Mouse (Mus musculus) liver, embryonic 16.5 days (tissue): ENCODE results near the gene Apbb2. TPM values are rescaled to one million over a fixed set of nuclear protein-coding genes. Genes with fewer than 3 reads are reported as not detected.
A peak's percentile ranks its signal among the peaks of the same experiment; 100 is the strongest.

Experiments used
- ATAC-seq: fragments of 200-750 bp; cut with Nextera tagmentation; 2 replicates; pipeline ENCODE4 v1.8.0; 2017; ENCODE audit warnings: low read depth, mild to moderate bottlenecking, moderate number of reproducible peaks, moderate library complexity
- H3K27ac ChIP-seq: fragments of 300-500 bp; sonication (generic); 2 replicates; pipeline ENCODE4 v1.5.1; 2014; ENCODE audit warnings: mild to moderate bottlenecking, low read length
- H3K27me3 ChIP-seq: fragments of 300-500 bp; sonication (generic); 2 replicates; pipeline ENCODE4 v1.6.1; 2014; ENCODE audit warnings: low read depth, low read length, mixed read lengths; ENCODE audit not compliant: control insufficient read depth, insufficient read depth
- H3K36me3 ChIP-seq: fragments of 300-500 bp; sonication (generic); 2 replicates; pipeline ENCODE4 v1.6.1; 2014; ENCODE audit warnings: mild to moderate bottlenecking; ENCODE audit not compliant: control insufficient read depth, insufficient read depth
- H3K4me1 ChIP-seq: fragments of 300-500 bp; sonication (generic); 2 replicates; pipeline ENCODE4 v1.6.1; 2014; ENCODE audit warnings: low read depth, low read length, mixed read lengths; ENCODE audit not compliant: control insufficient read depth
- H3K4me2 ChIP-seq: fragments of 300-500 bp; sonication (generic); 2 replicates; pipeline ENCODE4 v1.6.1; 2014; ENCODE audit warnings: low read depth, low read length, mixed read lengths
- H3K4me3 ChIP-seq: fragments of 300-500 bp; sonication (generic); 2 replicates; pipeline ENCODE4 v1.5.1; 2014; ENCODE audit warnings: low read depth, mild to moderate bottlenecking, low read length
- H3K9ac ChIP-seq: fragments of 300-500 bp; sonication (generic); 2 replicates; pipeline ENCODE4 v1.6.1; 2014; ENCODE audit warnings: low read depth, low read length
- H3K9me3 ChIP-seq: fragments of 300-500 bp; sonication (generic); replicated peaks from 2 replicates; pipeline ENCODE4 v1.6.1; 2016; ENCODE audit warnings: low read length; ENCODE audit not compliant: control insufficient read depth
- WGBS: fragments of 180-500 bp; shearing (Covaris S2); extraction: QIAGEN DNeasy Blood & Tissue Kit; methylation state at CpG from one replicate; pipeline ENCODE4 v1.1.7; 2014; ENCODE audit not compliant: insufficient replicate concordance; 5-methylcytosine and 5-hydroxymethylcytosine counted together
- polyA plus RNA-seq: library from polyadenylated mRNA; unstranded; fragments of >200 nt; fragmentation: Nextera tagmentation; extraction: Ambion mirVana; gene quantifications from 2 replicates; pipeline ENCODE4 v1.2.1, GENCODE M21; 2015

The Apbb2 gene
- polyA plus RNA-seq, 1 experiment from 2014 or later, result 5.6 TPM

GRCm38 (mm10) chr5:66619195-66619594, 611 bp upstream of the Apbb2 start:
- H3K9me3 ChIP-seq, result no peaks in the 10 kb centered on the region
- H3K27ac ChIP-seq, result no peak overlapping the region
- WGBS, result 23% methylated on average over 11 of the region's 11 CpGs
- no peak for ATAC-seq
- peak overlapping the region; percentile 59 for H3K4me2 ChIP-seq
- H3K9ac ChIP-seq, result no peak overlapping the region
- H3K4me1 ChIP-seq, result no peaks in the 10 kb centered on the region; the same call in none of the 2 replicates
- H3K36me3 ChIP-seq, result no peaks in the 10 kb centered on the region
- H3K4me3 ChIP-seq, result peak overlapping the region; percentile 66; the same call in 1 of the 2 replicates
- peaks cover 37% of the 10 kb centered on the region for H3K27me3 ChIP-seq

- Histone ChIP-seq H3K27ac (peak overlapping the region; percentile 82), H3K4me3 (peak overlapping the region; percentile 66), H3K27me3 (peaks cover 37% of the 10 kb centered on the region), H3K4me1 (no peaks in the 10 kb centered on the region; the same call in none of the 2 replicates), H3K9ac (peak overlapping the region; percentile 64), H3K4me2 (peak overlapping the region; percentile 59), H3K9me3 (no peaks in the 10 kb centered on the region), H3K36me3 (no peaks in the 10 kb centered on the region)
- under 1% methylated on average over 53 of the region's 54 CpGs for WGBS
- ATAC-seq, result peak; percentile 76
These were observed 593 bp downstream of the Apbb2 start for GRCm38 (mm10) chr5:66617921-66618460.

- ATAC-seq, result no peak
- Histone ChIP-seq H3K27me3 (peaks cover 31% of the 10 kb centered on the region), H3K9ac (no peak overlapping the region), H3K4me1 (no peaks in the 10 kb centered on the region; the same call in none of the 2 replicates), H3K4me2 (no peak overlapping the region), H3K36me3 (no peaks in the 10 kb centered on the region), H3K4me3 (no peak overlapping the region), H3K9me3 (no peaks in the 10 kb centered on the region), H3K27ac (no peak overlapping the region)
- 34% methylated on average over 4 of the region's 4 CpGs for WGBS
These were observed 3.6 kb downstream of the Apbb2 start for GRCm38 (mm10) chr5:66614940-66615339.

GRCm38 (mm10) chr5:66613725-66614124, 4.9 kb downstream of the Apbb2 start:
- H3K27me3 ChIP-seq, result peaks cover 19% of the 10 kb centered on the region
- no peak overlapping the region for H3K27ac ChIP-seq
- no peak overlapping the region for H3K4me3 ChIP-seq
- no peak overlapping the region for H3K9ac ChIP-seq
- ATAC-seq, result no peak
- H3K36me3 ChIP-seq, result no peaks in the 10 kb centered on the region
- no peaks in the 10 kb centered on the region; the same call in none of the 2 replicates for H3K4me1 ChIP-seq
- WGBS, result 23% methylated on average over 3 of the region's 3 CpGs
- H3K9me3 ChIP-seq, result no peaks in the 10 kb centered on the region
- H3K4me2 ChIP-seq, result no peak overlapping the region

GRCm38 (mm10) chr5:66612964-66613363, 5.6 kb downstream of the Apbb2 start:
- no peaks in the 10 kb centered on the region; the same call in none of the 2 replicates for H3K4me1 ChIP-seq
- no peak for ATAC-seq
- WGBS, result 80% methylated on average over 5 of the region's 5 CpGs

GRCm38 (mm10) chr5:66611851-66612250, 6.7 kb downstream of the Apbb2 start:
- H3K4me3 ChIP-seq, result no peak overlapping the region
- peaks cover 2% of the 10 kb centered on the region for H3K27me3 ChIP-seq
- no peak overlapping the region for H3K9ac ChIP-seq
- no peaks in the 10 kb centered on the region for H3K36me3 ChIP-seq
- no peak overlapping the region for H3K4me2 ChIP-seq
- WGBS, result 29% methylated on average over 4 of the region's 4 CpGs
- ATAC-seq, result no peak
- no peaks in the 10 kb centered on the region; the same call in none of the 2 replicates for H3K4me1 ChIP-seq
- H3K9me3 ChIP-seq, result no peaks in the 10 kb centered on the region
- H3K27ac ChIP-seq, result no peak overlapping the region

More at GRCm38 (mm10) chr5:66612964-66613363, 5.6 kb downstream of the Apbb2 start:
- H3K9me3 ChIP-seq, result no peaks in the 10 kb centered on the region
- no peak overlapping the region for H3K4me3 ChIP-seq
- no peaks in the 10 kb centered on the region for H3K36me3 ChIP-seq
- no peak overlapping the region for H3K27ac ChIP-seq
- peaks cover 12% of the 10 kb centered on the region for H3K27me3 ChIP-seq
- H3K4me2 ChIP-seq, result no peak overlapping the region
- H3K9ac ChIP-seq, result no peak overlapping the region

GRCm38 (mm10) chr5:66611361-66611760, 7.2 kb downstream of the Apbb2 start:
- H3K4me1 ChIP-seq, result no peaks in the 10 kb centered on the region; the same call in 1 of the 2 replicates

GRCm38 (mm10) chr5:66610270-66610669, 8.3 kb downstream of the Apbb2 start:
- Histone ChIP-seq H3K9ac (no peak overlapping the region), H3K4me1 (no peaks in the 10 kb centered on the region; the same call in 1 of the 2 replicates), H3K4me3 (no peak overlapping the region), H3K27me3 (no peaks in the 10 kb centered on the region), H3K4me2 (no peak overlapping the region), H3K27ac (no peak overlapping the region), H3K9me3 (no peaks in the 10 kb centered on the region), H3K36me3 (no peaks in the 10 kb centered on the region)
- WGBS, result 67% methylated on average over 12 of the region's 12 CpGs
- no peak for ATAC-seq

More at GRCm38 (mm10) chr5:66611361-66611760, 7.2 kb downstream of the Apbb2 start:
- no peak for ATAC-seq
- Histone ChIP-seq H3K36me3 (no peaks in the 10 kb centered on the region), H3K9ac (no peak overlapping the region), H3K27me3 (no peaks in the 10 kb centered on the region), H3K4me3 (no peak overlapping the region), H3K9me3 (no peaks in the 10 kb centered on the region), H3K4me2 (no peak overlapping the region), H3K27ac (no peak overlapping the region)
- WGBS, result 64% methylated on average over 5 of the region's 5 CpGs

GRCm38 (mm10) chr5:66609306-66609705, 9.3 kb downstream of the Apbb2 start:
- Histone ChIP-seq H3K27ac (no peak overlapping the region), H3K4me2 (no peak overlapping the region), H3K27me3 (no peaks in the 10 kb centered on the region), H3K9ac (no peak overlapping the region), H3K9me3 (no peaks in the 10 kb centered on the region), H3K4me1 (no peaks in the 10 kb centered on the region), H3K4me3 (no peak overlapping the region), H3K36me3 (no peaks in the 10 kb centered on the region)
- ATAC-seq, result no peak
- 23% methylated on average over 7 of the region's 7 CpGs for WGBS
